Mouse (Mus musculus) MEL (cell line): ENCODE data around the gene Pdss2. TPM values are rescaled to one million over a fixed set of nuclear protein-coding genes. Genes with fewer than 3 reads are reported as not detected.

Source experiments
- DNase-seq: peaks from one replicate; pipeline ENCODE4 v3.0.0; 2011; ENCODE audit warnings: low read depth, low spot score
- H3K27ac ChIP-seq: 2 replicates; pipeline ENCODE4 v1.5.1; 2012; ENCODE audit warnings: low read depth, mild to moderate bottlenecking, control low read depth, low read length, moderate library complexity; ENCODE audit not compliant: control insufficient read depth
- H3K27me3 ChIP-seq, 2 experiments: fragments of 150-350 bp in 1 of 2; sonication (generic) in 1 of 2; 2 replicates each; pipeline ENCODE4 v1.6.1; 2012; ENCODE audit warnings: low read length in 2 of 2, mild to moderate bottlenecking in 2 of 2, improper control_type of control experiment in 1 of 2, moderate library complexity in 1 of 2; ENCODE audit not compliant: insufficient read depth in 2 of 2, control insufficient read depth in 1 of 2
- H3K36me3 ChIP-seq, 2 experiments: 2 replicates each; pipeline ENCODE4 v1.6.1; 2012 to 2014; ENCODE audit warnings: low read length in 2 of 2, improper control_type of control experiment in 1 of 2, inconsistent platforms in 1 of 2, mild to moderate bottlenecking in 1 of 2; ENCODE audit not compliant: insufficient read depth in 2 of 2, control insufficient read depth in 1 of 2
- H3K4me1 ChIP-seq, 2 experiments: fragments of 150-350 bp in 1 of 2; sonication (generic) in 1 of 2; 2 replicates each; pipeline ENCODE4 v1.6.1; 2012; ENCODE audit warnings: low read length in 2 of 2, improper control_type of control experiment in 1 of 2, mild to moderate bottlenecking in 1 of 2; ENCODE audit not compliant: insufficient read depth in 2 of 2, control insufficient read depth in 1 of 2
- H3K4me3 ChIP-seq, 2 experiments: fragments of 150-350 bp in 1 of 2; sonication (generic) in 1 of 2; 2 replicates each; pipeline ENCODE4 v1.5.1; 2012; ENCODE audit warnings: low read depth in 2 of 2, low read length in 2 of 2, mild to moderate bottlenecking in 2 of 2, moderate library complexity in 2 of 2, control low read depth in 1 of 2, improper control_type of control experiment in 1 of 2; ENCODE audit not compliant: control insufficient read depth in 1 of 2, insufficient read depth in 1 of 2
- H3K79me2 ChIP-seq: 2 replicates; pipeline ENCODE4 v1.6.1; 2012; ENCODE audit warnings: mild to moderate bottlenecking, low read length, moderate library complexity; ENCODE audit not compliant: control insufficient read depth, poor library complexity, insufficient read depth
- H3K9ac ChIP-seq: 2 replicates; pipeline ENCODE4 v1.6.1; 2012; ENCODE audit warnings: low read depth, mild to moderate bottlenecking, control low read depth, low read length, moderate library complexity; ENCODE audit not compliant: control insufficient read depth, poor library complexity, severe bottlenecking
- H3K9me3 ChIP-seq: fragments of 150-350 bp; sonication (generic); replicated peaks from 2 replicates; pipeline ENCODE4 v1.6.1; 2012; ENCODE audit warnings: mild to moderate bottlenecking, low read length, improper control_type of control experiment, moderate library complexity; ENCODE audit not compliant: insufficient read depth
- CHD1 ChIP-seq: IDR thresholded peaks from 2 replicates; pipeline ENCODE4 v1.6.1; 2012; ENCODE audit warnings: low read depth, mild to moderate bottlenecking, inconsistent platforms, low read length, improper control_type of control experiment
- CTCF ChIP-seq, 3 experiments: IDR thresholded peaks in 2 of 3; conservative IDR thresholded peaks in 1 of 3; 2 replicates each; pipeline ENCODE4 v1.5.1; 2011 to 2012; ENCODE audit warnings: low read length in 3 of 3, low read depth in 2 of 3, mild to moderate bottlenecking in 2 of 3, improper control_type of control experiment in 1 of 3, inconsistent platforms in 1 of 3, mixed read lengths in 1 of 3, moderate library complexity in 1 of 3; ENCODE audit not compliant: control insufficient read depth in 1 of 3, insufficient read depth in 1 of 3, poor library complexity in 1 of 3, severe bottlenecking in 1 of 3
- E2F4 ChIP-seq: IDR thresholded peaks from 2 replicates; pipeline ENCODE4 v1.6.1; 2011; ENCODE audit warnings: low read depth, low read length, improper control_type of control experiment, borderline replicate concordance
- GABPA ChIP-seq: IDR thresholded peaks from 2 replicates; pipeline ENCODE4 v1.6.1; 2012; ENCODE audit warnings: low read depth, mild to moderate bottlenecking, inconsistent platforms, low read length, improper control_type of control experiment, moderate library complexity
- GATA1 ChIP-seq: IDR thresholded peaks from 2 replicates; pipeline ENCODE4 v1.6.1; 2011; ENCODE audit warnings: low read depth, low read length, improper control_type of control experiment
- JUND ChIP-seq: IDR thresholded peaks from 2 replicates; pipeline ENCODE4 v1.6.1; 2011; ENCODE audit warnings: low read depth, mild to moderate bottlenecking, improper control_type of control experiment, low read length
- MEF2A ChIP-seq: IDR thresholded peaks from 2 replicates; pipeline ENCODE4 v1.6.1; 2014; ENCODE audit warnings: low read depth, mild to moderate bottlenecking, inconsistent platforms, low read length, improper control_type of control experiment; ENCODE audit not compliant: poor library complexity, insufficient replicate concordance, severe bottlenecking; ENCODE audit errors: extremely low read depth
- MYC ChIP-seq: IDR thresholded peaks from 2 replicates; pipeline ENCODE4 v1.6.1; 2011; ENCODE audit warnings: low read depth, mild to moderate bottlenecking, low read length, improper control_type of control experiment, moderate library complexity
- NRF1 ChIP-seq: IDR thresholded peaks from 2 replicates; pipeline ENCODE4 v1.6.1; 2014; ENCODE audit warnings: low read depth, mild to moderate bottlenecking, inconsistent platforms, low read length, improper control_type of control experiment, moderate library complexity; ENCODE audit not compliant: poor library complexity, insufficient read depth, severe bottlenecking
- POLR2A ChIP-seq, 2 experiments: IDR thresholded peaks; 2 replicates each; pipeline ENCODE4 v1.6.1; 2011 to 2012; ENCODE audit warnings: low read length in 2 of 2, mild to moderate bottlenecking in 2 of 2, control low read depth in 1 of 2, improper control_type of control experiment in 1 of 2, low read depth in 1 of 2, moderate library complexity in 1 of 2; ENCODE audit not compliant: control insufficient read depth in 1 of 2, insufficient read depth in 1 of 2, poor library complexity in 1 of 2
- POLR2AphosphoS2 ChIP-seq: IDR thresholded peaks from 2 replicates; pipeline ENCODE4 v1.6.1; 2011; ENCODE audit warnings: low read length, improper control_type of control experiment
- POLR2AphosphoS5 ChIP-seq: IDR thresholded peaks from 2 replicates; pipeline ENCODE4 v1.6.1; 2012; ENCODE audit warnings: low read depth, borderline replicate concordance, mild to moderate bottlenecking, inconsistent platforms, low read length, moderate library complexity, mixed read lengths
- SIN3A ChIP-seq: IDR thresholded peaks from 2 replicates; pipeline ENCODE4 v1.6.1; 2012; ENCODE audit warnings: low read length, improper control_type of control experiment, inconsistent platforms
- SMC3 ChIP-seq: IDR thresholded peaks from 2 replicates; pipeline ENCODE4 v1.6.1; 2011; ENCODE audit warnings: low read depth, low read length, improper control_type of control experiment
- TAL1 ChIP-seq: IDR thresholded peaks from 2 replicates; pipeline ENCODE4 v1.6.1; 2012; ENCODE audit warnings: mild to moderate bottlenecking, inconsistent platforms, low read length, moderate library complexity, mixed read lengths
- TBP ChIP-seq: IDR thresholded peaks from 2 replicates; pipeline ENCODE4 v1.8.0; 2011; ENCODE audit warnings: low read depth, low read length, improper control_type of control experiment
- TCF12 ChIP-seq: IDR thresholded peaks from 2 replicates; pipeline ENCODE4 v1.6.1; 2014; ENCODE audit warnings: low read depth, mild to moderate bottlenecking, inconsistent platforms, low read length, improper control_type of control experiment, moderate library complexity
- USF2 ChIP-seq, 2 experiments: IDR thresholded peaks; 2 replicates each; pipeline ENCODE4 v1.6.1; 2011 to 2012; ENCODE audit warnings: improper control_type of control experiment in 2 of 2, low read length in 2 of 2, borderline replicate concordance in 1 of 2, inconsistent platforms in 1 of 2, low read depth in 1 of 2, mild to moderate bottlenecking in 1 of 2; ENCODE audit not compliant: insufficient read depth in 1 of 2
- ZC3H11A ChIP-seq: IDR thresholded peaks from 2 replicates; pipeline ENCODE4 v1.6.1; 2012; ENCODE audit warnings: low read depth, mild to moderate bottlenecking, inconsistent platforms, low read length, improper control_type of control experiment
- ZMIZ1 ChIP-seq: IDR thresholded peaks from 2 replicates; pipeline ENCODE4 v1.6.1; 2012; ENCODE audit warnings: low read depth, mild to moderate bottlenecking, inconsistent platforms, low read length, improper control_type of control experiment, moderate library complexity
- ZNF384 ChIP-seq: IDR thresholded peaks from 2 replicates; pipeline ENCODE4 v1.6.1; 2012; ENCODE audit warnings: low read depth, mild to moderate bottlenecking, inconsistent platforms, low read length, improper control_type of control experiment
- polyA plus RNA-seq, 2 experiments: library from polyadenylated mRNA; stranded (reverse) in 1 of 2; unstranded in 1 of 2; fragments of >175 nt in 1 of 2; fragments of >200 nt in 1 of 2; gene quantifications; 2 replicates each; pipeline versions ENCODE4 v1.2.1 to v1.2.4; 2012; ENCODE audit warnings: low replicate concordance in 2 of 2, low read depth in 1 of 2; ENCODE audit not compliant: insufficient read length in 2 of 2, insufficient read depth in 1 of 2, missing spikeins in 1 of 2
- total RNA-seq: library from RNA; depleted of rRNA; stranded (reverse); fragments of 300-350 nt; gene quantifications from 2 replicates; pipeline ENCODE4 v1.2.3, GENCODE M21; 2012

Gene Pdss2
- total and polyA plus RNA-seq, 3 experiments, result 14.3 to 14.8 TPM; not detected in 1

GRCm38 (mm10) chr10:43329813-43330212 is 108.5 kb downstream of the Pdss2 start:
- H3K9ac ChIP-seq, result no peak overlapping the region
- TF ChIP-seq SIN3A (no peak), POLR2A (IDR thresholded peaks at IDR 0.05; ENCODE audit: control insufficient read depth in 1 of 2, insufficient read depth in 1 of 2, low read depth in 1 of 2, low read length in 2 of 2, poor library complexity in 1 of 2) (no peak), GATA1 (no peak), MYC (no peak), POLR2AphosphoS2 (no peak), SMC3 (no peak), NRF1 (no peak)
- no peaks in the 10 kb centered on the region for H3K27me3 ChIP-seq
- H3K4me1 ChIP-seq, result no peaks in the 10 kb centered on the region
- H3K4me3 ChIP-seq, result no peak overlapping the region
- no peaks in the 10 kb centered on the region for H3K36me3 ChIP-seq
- DNase-seq, result no peak
- no peak overlapping the region for H3K27ac ChIP-seq
- H3K9me3 ChIP-seq, result no peaks in the 10 kb centered on the region
- no peaks in the 10 kb centered on the region for H3K79me2 ChIP-seq

GRCm38 (mm10) chr10:43330691-43331090 is 109.4 kb downstream of the Pdss2 start:
- no peak for DNase-seq
- no peaks in the 10 kb centered on the region for H3K79me2 ChIP-seq
- TF ChIP-seq TAL1 (no peak), NRF1 (no peak), JUND (no peak), POLR2AphosphoS2 (no peak), TCF12 (no peak), CHD1 (no peak), USF2 (IDR thresholded peaks at IDR 0.05; ENCODE audit: borderline replicate concordance in 1 of 2, insufficient read depth in 1 of 2, low read depth in 1 of 2, low read length in 2 of 2) (no peak), ZNF384 (no peak), POLR2A (IDR thresholded peaks at IDR 0.05; ENCODE audit: control insufficient read depth in 1 of 2, insufficient read depth in 1 of 2, low read depth in 1 of 2, low read length in 2 of 2, poor library complexity in 1 of 2) (no peak), ZMIZ1 (no peak), E2F4 (no peak), GATA1 (no peak), TBP (no peak), POLR2AphosphoS5 (no peak), GABPA (no peak), MEF2A (no peak), MYC (no peak), CTCF (IDR thresholded peaks at IDR 0.05 in 2 of 3, conservative IDR thresholded peaks at IDR 0.05 in 1 of 3; ENCODE audit: control insufficient read depth in 1 of 3, insufficient read depth in 1 of 3, low read depth in 2 of 3, low read length in 3 of 3, poor library complexity in 1 of 3, severe bottlenecking in 1 of 3) (no peak), ZC3H11A (no peak)
- no peaks in the 10 kb centered on the region for H3K9me3 ChIP-seq
- H3K9ac ChIP-seq, result no peak overlapping the region
- H3K27me3 ChIP-seq, result no peaks in the 10 kb centered on the region
- H3K27ac ChIP-seq, result no peak overlapping the region
- peaks cover 0 to 2% of the 10 kb centered on the region in 2 experiments; a peak in 2 of 4 replicates for H3K36me3 ChIP-seq
- no peak overlapping the region for H3K4me3 ChIP-seq
- no peaks in the 10 kb centered on the region for H3K4me1 ChIP-seq
